Mouse (Mus musculus): ENCODE measurements around the gene Ntf5.

The Ntf5 gene

DNA sequence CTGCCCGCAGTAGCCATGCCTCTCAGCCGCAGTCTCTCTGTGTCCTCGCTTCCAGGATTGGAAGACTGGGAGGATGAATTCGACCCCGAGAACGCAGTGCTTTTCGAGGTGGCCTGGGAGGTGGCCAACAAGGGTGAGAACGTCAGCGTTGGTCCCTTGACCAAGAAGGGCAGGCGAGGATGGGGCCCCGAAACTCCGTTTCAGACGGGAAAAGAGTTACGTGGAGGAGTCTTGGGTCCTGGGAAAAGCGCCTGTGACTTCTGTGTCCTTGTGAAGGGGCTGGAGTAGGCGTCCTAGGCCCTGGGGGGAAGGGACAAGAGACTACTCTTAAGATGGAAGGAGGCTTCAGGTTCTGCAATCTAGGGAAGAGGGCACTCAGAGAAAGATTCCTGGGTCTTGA lies 21.5 kb downstream of the Ntf5 start:
- no peak for DNase-seq (ENCODE audit: low read depth, low spot score)

DNA sequence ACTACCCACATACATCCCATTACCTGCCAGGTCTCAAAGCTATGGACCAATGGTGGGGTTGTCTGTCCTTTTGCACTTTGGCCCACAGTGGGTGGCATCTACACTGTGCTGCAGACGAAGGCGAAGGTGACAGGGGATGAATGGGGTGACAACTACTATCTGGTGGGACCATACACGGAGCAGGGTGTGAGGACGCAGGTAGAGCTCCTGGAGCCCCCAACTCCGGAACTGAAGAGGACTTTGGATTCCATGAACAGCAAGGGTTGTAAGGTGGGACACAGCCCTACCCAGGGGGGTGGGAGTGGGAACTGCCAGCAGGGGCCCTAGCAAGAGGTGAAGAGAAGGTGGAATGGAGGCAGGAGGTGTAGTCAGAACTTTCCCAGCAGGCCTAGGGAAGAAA lies 22.9 kb downstream of the Ntf5 start:
- no peak for DNase-seq (ENCODE audit: low read depth, low spot score)

DNA sequence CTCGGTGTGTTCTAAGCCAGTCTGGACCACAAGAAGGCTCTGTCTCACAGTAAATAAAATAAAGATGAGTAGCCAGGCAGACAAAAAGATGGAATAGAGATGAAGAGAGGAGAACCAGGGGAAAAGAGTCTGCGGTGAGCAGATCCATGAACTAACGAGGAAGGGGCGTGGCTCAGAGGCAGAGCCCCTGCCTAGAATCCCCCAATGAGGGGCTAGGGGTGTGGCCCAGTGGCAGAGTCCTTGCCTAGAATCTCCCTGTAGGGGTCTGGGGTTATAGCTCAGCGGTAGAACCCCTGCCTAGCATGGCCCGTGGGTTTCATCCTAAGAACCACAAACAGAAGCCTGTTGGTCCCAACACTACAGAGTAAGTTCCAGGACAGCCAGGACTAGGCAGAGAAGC lies 23.6 kb downstream of the Ntf5 start:
- no peak for DNase-seq (ENCODE audit: low read depth, low spot score)

DNA sequence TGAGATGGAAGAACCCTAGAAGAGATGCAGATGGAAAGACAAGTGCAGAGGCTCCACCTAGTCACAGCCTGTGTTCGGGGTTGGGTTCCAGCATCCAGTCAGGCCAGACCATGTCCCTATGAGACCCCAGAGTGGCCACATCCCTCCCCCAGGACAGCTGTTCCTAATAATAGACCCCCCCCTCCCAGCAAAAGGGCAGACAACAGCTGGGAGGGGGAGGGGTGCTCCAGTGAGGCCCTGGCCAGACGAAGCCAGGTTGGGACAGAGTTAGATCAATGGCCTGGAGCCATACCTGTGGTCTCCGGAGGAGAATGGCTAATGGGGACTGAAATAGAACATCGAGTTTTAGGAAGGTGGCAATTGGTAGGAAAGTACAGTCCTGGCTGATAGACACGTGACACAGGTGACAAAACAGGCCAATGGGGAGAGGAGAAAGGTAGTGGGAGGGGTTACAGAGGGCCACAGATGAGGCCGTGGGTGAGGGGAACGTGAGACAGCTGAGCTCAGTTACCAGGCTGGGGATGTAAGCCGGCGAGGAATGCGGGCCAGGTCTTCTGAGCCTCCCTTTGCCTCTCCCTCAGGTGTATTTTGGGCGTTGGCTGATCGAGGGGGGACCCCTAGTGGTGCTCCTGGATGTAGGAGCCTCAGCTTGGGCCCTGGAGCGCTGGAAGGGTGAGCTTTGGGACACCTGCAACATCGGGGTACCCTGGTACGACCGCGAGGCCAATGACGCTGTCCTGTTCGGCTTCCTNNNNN lies 24.2 kb downstream of the Ntf5 start, which contains the start of gene Ruvbl2:
Gene Ruvbl2, minus strand, starts transcription at position 576 of the 756 bp plus-strand sequence.
- DNase-seq (ENCODE audit: low read depth, low spot score) = no peak

DNA sequence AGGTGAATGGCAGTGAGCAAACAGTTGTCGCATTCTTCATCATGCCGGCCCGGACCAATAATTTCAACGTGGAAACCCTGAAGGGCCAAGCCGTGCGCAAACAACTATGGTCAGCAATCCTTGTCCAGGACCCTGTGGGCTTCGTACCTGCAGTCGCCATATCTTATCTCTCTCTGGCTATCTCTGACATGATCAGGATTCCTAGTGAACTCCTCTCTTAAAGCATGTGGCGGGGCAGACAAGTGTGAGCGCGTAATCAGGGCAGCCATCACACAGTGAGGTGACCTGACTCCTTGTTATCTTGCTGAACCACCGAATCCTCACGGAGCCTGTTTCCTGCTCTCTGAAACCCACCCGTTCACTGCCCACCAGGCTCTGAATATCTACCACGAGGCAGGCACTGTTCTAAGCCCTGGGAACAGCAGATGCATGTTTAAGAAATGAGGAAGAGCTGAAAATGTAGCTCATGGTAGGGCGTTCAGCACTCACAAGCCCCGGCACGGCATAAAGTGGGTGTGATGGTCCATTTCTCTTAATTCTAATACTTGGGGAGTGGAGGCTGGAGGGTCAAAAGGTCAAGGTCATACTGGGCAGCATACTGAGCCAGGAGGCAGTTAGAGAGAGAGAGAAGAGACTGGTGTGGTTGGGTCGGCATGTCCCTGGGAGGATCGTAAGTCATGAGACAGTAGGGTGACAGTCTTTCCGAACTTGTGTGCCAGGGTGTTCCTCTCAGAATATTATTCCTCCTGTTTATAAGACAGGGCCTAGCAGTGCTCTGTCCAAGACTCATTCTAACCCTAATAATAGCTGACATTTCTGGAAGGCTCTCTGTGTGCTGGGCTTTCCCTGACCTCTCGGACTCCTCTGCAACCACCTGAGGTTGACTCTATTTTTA lies 30.3 kb downstream of the Ntf5 start:
- no peak for DNase-seq (ENCODE audit: low read depth, low spot score)

DNA sequence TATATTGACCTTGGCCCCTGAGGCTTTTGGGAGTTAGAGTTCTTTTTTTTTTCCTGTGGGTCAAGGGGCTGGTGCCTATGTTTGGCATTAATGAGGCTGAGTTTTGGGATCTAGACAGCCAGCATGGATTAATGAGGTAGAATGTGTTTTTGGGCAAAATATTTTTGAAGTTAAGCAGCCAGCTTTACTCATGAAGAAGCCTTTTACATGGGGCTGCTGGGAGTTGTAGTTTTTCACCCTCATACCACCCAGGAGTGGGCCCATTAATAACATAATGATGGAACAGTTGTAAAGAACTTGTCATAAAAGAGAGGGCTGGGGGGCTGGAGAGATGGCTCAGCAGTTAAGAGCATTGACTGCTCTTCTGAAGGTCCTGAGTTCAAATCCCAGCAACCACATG lies 33.1 kb downstream of the Ntf5 start:
- DNase-seq (ENCODE audit: low read depth, low spot score) = no peak

DNA sequence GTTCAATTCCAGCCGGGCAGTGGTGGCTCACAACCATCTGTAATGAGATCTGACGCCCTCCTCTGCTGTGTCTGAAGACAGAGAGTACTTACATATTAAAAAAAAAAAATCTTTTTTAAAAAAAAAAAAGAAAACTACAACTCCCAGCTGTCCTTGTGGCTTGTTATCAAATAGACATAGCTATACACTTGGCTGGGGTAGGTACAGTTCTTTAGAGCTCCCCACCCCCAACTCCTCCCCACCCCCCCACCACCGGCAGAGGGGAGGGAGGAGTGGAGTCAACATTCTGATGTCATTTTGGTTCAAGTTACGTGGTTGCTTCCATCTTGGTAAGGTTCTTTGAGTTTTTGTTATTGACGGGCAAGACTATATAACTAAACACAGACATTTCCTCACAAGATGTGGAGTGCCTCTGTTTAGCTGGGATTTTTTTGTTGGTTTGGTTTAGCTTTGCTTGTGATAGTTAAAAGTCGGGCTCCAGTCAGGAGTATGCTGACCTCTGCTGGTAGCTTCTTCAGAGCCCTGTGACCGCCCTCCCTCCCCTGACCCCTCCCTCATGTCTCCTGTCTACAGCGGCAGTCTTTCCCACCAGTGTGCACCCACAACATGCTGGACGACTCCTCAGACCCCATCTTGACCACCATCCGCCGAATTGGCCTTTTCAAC lies 34.0 kb downstream of the Ntf5 start:
- DNase-seq (ENCODE audit: low read depth, low spot score) = no peak

DNA sequence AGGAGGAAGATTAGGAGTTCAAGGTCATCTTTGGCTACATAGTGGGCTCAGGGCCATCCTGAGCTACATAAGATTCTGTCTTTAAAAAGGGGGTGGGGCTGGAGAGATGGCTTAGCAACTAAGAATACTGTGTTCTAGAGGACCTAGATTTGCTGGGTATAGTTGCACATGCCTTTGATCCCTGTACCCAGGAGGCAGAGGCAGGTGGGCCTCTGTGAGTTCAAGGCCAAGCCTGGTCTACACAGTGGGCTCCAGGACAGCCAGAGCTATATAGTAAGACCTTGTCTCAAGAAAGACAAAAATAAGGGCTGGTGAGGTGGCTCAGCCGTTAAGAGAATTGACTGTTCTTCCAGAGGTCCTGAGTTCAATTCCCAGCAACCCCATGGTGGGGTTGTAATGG lies 36.5 kb downstream of the Ntf5 start:
- DNase-seq (ENCODE audit: low read depth, low spot score) = no peak

DNA sequence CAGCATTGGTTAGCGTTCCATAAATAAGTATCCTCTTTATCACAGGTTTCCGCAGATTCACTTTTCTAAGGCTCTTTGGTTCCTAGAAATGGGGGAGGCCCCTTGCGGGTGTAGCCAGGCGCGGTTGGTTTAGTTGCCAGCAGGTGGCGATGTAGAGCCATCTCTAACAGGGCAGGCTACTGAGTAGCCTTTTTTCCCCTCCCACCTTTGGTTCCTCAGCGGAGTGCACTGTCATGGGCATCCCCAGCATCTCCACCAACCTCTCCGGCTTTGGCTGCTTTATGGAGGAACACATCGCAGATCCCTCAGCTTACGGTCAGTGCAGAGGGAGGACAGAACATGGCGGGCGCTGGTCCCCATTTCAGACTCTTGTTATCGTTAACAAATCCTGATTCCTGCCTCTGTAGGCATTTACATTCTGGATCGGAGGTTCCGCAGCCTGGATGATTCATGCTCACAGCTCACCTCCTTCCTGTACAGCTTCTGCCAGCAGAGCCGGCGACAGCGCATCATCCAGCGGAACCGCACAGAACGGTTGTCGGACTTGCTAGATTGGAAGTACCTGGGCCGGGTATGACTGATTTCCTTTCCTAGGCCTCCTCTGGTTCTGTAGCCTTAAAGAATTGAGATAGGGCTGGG lies 38.0 kb downstream of the Ntf5 start:
- no peak for DNase-seq (ENCODE audit: low read depth, low spot score)

DNA sequence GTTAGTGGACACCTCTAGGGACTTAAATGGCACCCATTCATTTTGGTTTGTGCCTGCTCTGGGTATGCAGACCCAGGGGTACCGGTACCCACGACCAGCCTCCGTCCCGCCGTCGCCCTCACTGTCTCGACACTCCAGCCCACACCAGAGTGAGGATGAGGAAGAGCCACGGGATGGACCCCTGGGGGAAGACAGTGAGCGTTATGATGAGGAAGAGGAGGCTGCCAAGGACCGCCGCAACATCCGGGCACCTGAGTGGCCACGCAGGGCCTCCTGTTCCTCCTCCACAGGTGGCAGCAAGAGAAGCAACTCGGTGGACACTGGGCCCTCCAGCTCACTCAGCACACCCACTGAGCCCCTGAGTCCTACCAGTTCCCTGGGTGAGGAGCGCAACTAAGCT lies 41.5 kb downstream of the Ntf5 start:
- no peak for DNase-seq (ENCODE audit: low read depth, low spot score)

DNA sequence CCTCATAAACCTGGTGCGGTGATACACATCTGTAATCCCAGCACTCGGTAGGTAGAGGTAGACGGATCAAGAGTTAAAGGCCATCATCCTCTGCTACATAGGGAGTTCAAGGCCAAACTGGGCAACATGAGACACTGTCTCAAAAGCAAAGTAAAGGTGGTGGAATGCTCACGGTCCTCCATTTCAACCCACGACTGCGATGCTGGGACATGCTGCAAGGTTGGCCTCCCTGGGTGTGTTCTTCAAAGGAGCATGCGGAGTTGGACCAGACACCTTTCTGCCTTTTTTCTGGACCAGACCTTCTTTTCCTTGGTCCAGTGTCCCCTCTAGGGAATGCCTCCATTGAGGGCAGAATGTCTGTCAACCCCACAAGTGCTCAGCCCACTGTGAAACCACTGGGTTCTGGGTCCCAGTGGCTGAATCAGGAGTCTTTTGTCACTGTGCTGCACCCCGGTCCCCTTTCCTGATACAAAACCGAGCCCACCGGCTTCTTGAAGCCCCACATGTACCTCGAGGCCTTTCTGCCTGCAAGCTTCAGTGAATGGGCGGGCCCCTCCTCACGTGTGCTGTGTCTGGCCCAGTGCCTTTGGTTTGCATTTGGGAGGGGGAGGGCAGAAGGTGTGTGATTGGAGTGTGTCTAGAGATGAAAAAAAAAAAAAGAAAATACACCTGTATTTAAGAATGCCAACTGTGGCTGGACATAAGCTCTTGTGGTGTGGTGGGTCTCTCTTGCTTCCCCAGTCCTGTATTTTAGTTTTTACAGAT lies 42.6 kb downstream of the Ntf5 start:
- DNase-seq (ENCODE audit: low read depth, low spot score) = no peak

DNA sequence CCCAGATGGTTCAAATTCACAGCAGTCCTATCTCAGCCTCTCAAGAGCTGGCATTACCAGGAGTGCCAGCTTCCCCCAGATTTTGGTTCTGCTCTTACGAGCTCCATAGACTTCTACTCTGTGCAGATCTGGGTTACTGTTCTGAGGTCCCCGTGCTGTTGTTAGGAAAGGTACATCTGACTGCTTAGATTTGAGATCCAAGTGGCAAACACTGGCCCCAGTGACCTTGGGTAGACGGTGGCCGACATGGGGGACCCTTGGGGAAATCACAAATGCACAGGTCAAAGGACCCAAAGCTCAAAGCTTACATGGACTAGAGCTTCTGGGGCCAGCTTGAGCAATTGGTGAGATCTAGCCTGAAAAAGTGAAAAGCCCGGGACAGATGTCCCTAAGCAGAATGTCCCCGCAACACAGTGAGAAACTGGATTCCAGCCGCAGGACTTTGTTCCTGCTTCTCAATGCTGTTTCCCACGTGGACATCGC lies 43.3 kb downstream of the Ntf5 start:
- no peak for DNase-seq (ENCODE audit: low read depth, low spot score)

DNA sequence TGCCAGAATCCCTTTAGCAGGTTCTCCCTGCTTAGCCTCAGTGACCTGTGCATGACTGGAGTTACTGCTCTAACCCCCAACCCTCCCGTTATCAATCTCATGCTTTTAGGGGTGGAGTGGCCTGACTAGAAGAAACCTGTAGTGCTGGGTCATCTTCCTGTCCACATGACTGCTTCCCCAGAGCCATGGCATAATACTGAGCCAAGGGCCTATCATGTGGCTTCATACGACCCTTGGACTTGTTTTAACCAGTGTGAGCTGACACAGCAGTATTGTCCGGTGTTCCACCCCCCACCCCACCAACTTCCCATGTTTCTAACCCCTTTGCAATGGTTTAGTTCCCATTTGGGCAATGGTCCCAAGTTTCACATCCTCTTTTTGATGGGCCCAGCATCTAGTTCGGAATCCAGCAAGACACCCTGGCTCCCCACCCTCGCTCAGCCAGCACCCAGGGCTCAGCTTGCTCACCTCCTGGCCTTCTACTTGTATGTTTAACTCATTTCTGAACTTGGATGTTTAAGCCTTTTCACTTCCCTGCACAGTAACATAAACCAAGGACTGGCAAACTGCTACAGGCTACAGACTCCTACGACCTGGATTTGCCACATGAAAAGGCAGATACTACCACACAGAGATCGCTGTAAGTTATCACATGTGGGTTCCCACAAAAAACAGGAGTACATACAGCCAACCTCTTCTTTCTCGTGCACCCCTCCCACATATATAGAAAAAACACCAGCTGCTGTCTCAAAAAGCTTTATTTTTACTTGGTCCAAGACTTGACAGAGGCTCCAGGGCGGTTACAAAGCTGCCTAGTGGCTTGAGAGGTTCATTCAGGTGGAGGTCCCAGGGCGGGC lies 43.9 kb downstream of the Ntf5 start:
- no peak for DNase-seq (ENCODE audit: low read depth, low spot score)

DNA sequence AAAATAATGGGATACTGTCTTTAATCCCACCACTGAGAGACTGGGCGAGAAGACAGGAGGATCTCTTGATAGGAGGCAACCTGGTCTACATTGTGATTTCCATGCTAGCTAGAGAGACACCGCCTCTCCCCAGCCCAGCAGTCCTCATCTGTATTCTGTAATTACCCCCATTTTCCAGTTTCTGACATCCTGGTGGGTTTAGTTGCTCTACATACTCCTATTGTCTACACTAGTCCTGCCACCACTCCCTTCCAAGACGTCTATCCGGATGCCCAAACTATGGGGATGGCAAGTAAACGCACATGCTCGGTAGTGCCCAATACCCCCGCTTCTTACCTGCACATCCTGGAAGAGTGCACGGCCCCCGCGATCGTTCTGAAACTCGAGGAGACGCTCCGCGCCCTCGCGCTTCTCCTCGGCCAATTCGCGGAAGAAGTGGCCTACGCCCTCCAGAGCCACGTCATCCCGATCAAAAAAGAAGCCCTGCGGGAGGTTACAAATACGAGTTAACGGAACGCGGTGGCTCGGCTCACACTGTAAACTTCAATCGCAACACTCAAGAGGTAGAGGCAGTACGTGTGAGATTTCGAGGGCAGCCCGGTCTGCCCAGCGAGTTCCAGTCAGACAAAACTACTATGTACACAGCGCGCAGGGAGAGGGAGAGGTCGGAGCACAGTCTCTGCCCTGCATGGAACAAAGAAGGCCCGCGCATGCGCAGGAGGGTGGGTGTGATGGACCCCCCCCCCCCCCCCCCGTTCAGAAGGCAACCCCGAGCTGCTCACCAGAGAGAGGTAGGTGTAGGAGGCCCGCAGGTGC lies 45.5 kb downstream of the Ntf5 start:
- DNase-seq (ENCODE audit: low read depth, low spot score) = no peak

DNA sequence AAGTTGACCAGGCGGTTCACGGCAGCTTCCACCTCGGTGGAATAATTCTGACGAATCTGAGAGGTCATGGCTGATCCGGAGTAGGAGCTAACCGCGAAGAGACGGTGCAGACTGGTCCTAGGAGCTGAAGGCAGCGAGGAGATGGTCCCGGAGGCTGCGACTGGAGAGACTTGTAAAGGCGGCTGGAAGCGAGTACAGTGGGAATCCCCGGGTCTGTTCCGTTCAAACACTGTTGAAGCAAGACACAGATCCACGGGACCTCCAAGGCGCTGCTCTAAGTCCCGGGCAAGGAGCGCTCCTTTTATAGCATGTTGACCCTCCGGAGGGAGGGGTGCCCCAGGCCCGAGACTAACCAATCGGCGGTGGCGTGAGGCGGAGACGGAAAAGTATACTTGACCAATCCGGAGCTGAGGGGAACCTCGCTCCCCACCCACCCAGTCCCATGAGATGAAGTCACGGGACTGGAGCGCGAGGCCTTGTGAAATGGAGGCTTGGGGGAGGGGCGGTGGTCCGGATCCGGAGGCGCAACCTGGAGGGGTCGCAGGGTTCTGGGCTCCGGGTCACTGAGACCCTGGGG lies 46.2 kb downstream of the Ntf5 start, which contains the start of gene Ftl1:
Gene Ftl1, minus strand, starts transcription at position 321 of the 577 bp plus-strand sequence.
- DNase-seq (ENCODE audit: low read depth, low spot score) = peak; percentile 96

DNA sequence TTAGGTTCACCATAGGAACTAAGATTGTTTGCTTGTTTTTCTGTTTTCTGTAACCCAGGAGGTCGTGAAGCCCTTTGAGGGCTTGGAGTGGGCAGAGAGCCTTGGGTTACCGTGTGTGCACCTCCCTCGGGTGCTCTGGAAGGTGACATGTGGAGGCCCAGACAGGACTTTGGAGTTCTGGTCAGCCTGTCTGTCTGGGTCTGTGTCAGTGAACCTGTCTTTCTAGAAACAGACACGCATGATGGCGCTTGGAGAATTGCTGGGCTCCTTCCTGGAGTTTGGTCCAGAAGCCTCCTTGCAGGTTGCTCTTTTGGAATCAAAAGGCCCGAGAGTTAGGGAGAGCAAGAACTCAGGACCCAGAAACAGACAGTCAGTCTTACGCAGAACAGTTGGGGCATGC lies 46.9 kb downstream of the Ntf5 start:
- DNase-seq (ENCODE audit: low read depth, low spot score) = no peak

DNA sequence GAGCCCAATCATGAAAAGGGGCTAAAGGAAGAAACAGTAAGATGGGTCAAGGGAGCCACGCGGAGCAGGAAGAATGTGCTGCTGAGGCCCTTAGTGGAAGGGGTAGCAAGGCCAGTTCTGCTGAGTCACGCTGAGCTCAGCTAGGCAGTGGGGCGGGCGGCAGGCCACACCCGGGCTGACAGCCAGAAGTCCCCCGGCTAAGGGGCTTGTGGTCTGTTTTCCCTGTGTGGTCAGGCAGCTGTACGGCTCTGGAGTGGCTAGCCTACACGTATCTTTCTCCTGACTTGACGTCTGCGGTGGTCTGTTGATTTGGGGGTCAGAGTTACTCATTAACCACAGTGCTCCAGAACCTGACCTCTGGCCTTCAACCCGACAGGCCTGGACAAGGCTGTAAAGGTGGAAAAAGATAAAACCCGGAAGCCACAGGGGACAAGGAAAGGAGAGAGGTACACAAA lies 47.4 kb downstream of the Ntf5 start:
- DNase-seq (ENCODE audit: low read depth, low spot score) = no peak

DNA sequence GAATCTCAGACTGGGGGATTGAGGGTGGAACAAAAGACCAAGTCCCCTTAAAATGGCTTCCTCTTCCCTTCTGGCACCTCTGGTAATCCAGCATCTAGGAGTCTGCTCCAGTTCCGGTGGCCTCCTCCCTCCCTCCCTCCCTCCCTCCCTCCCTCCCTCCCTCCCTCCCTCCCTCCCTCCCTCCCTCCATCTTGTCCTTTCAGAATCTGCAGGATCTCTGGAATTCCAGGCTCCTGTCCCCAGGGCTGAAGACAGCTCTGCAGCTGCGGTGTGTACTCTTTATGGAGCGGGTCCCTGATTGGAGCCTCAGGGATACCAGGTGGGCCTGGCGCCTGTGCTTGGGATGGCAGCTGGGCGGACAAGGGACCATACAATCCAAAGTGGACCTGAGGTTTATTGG lies 47.8 kb downstream of the Ntf5 start:
- no peak for DNase-seq (ENCODE audit: low read depth, low spot score)

DNA sequence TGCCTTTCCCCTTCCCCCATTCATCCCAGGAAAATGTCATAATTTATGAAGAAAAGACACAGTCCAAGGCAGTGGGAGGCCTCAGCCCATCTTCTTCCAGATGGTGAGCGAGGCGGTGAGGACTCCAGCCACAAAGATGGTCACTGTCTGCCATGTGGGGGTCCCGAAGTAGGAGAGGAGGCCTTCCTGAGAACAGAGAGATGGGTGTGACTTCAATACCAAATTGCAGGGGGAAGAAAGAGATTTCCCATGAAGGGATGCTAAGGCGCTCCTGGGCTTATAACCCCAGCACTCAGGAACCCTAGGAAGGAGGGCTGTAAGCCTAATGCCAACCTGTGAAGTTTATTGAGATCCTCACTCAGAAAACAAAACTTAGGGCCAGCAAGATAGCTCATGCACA lies 48.3 kb downstream of the Ntf5 start:
- no peak for DNase-seq (ENCODE audit: low read depth, low spot score)

All from embryo, embryonic 11.5 days (tissue).